Mouse (Mus musculus) olfactory bulb, adult 2 months (tissue): ENCODE data around the gene Chpf.

Source experiments
- CTCF ChIP-seq: fragments of 200-500 bp; IDR thresholded peaks from 2 replicates; pipeline ENCODE4 v1.5.1; 2012; ENCODE audit warnings: low read depth, mild to moderate bottlenecking, low read length, moderate library complexity; ENCODE audit not compliant: insufficient read depth
- POLR2A ChIP-seq: fragments of 200-500 bp; IDR thresholded peaks from 2 replicates; pipeline ENCODE4 v1.6.1; 2012; ENCODE audit warnings: mild to moderate bottlenecking, low read depth, low read length, moderate library complexity; ENCODE audit not compliant: insufficient read depth

DNA sequence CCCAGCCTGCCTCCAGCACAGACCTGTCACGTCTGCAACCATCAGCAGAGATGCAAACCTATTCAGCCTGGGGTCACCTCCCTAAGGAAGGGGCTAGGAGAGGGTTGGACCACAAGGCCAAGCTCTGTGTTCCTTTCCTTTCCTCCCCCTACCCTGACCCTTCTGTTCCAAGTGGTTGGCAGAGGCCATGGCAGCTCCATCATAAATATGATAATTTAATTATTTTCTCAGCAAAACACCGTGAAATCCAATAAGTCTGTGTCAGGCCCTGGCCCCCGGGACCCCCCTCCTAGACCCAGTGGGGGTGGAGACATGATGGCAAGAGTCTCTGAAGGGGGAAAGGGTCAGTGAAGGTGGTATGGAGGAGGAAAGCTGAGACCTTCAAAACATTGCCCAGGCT, 34.9 kb downstream of the Chpf start:
- no peak for TF ChIP-seq POLR2A
- TF ChIP-seq CTCF: no peak
